Mouse (Mus musculus) A20 (cell line): ENCODE measurements around the gene Exoc7.

Experiments used
- DNase-seq: peaks from one replicate; pipeline ENCODE4 v3.0.0-alpha.2; 2011; ENCODE audit warnings: low read depth, low spot score

Exoc7 gene

GRCm38 (mm10) chr11:116245616-116246015 is 61.4 kb downstream of the Exoc7 start:
- no peak for DNase-seq

GRCm38 (mm10) chr11:116244580-116244979 is 62.5 kb downstream of the Exoc7 start:
- no peak for DNase-seq

DNA sequence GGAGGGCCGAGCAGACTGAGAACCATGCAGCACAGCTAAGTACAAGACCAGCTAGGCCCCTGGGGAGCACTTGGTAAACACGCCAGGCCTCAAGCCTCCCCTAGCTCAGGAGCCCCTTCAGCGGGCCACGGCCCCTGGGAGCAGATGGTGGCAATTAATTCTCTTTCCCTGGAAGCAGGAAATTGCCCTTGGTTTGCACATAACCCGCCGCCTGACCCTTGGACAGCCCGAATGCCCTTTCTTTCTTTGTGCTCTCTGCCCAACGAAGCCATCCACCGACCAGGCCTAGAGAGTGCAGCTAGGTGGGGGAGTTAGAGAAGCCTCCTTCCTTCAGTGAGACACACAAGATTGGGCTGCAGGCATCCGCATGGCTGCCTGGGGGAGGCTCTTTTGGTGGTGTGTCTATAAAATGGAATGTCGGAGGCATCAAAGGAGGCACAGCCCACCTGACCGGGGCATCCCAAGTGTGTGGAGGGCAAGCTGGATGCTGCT is 65.2 kb downstream of the Exoc7 start:
- no peak for DNase-seq

DNA sequence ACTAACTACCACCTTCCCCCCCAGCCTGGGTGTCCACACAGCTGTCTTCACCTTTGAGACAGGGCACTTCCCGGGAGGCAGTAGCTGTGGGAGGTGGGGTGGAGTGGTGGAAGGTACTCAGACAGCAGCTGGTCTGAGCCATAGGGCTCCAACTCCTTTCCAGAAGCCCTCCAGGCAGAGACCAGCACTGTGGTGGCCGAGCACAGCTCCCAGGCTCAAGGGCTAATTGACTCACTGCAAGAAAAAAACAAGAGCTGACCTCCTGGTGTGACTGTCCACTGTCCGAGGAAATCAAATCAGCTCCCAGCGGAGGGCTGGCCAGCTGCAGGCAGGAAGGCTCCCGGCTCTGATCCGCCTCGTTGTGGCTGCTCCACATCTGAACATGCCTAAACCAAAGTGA is 67.2 kb downstream of the Exoc7 start:
- no peak for DNase-seq
